Mouse (Mus musculus): ENCODE measurements around the gene Aifm2.

GRCm38 (mm10) chr10:61753071-61753470 lies 38.0 kb downstream of the Aifm2 start:
- TF ChIP-seq CTCF (IDR thresholded peaks at IDR 0.05; ENCODE audit: low read depth): no peak
- TF ChIP-seq EP300 (IDR thresholded peaks at IDR 0.05; ENCODE audit: low read depth): no peak
